Mouse (Mus musculus): ENCODE data around the gene Ctu2. TPM values are rescaled to one million over a fixed set of nuclear protein-coding genes. Genes with fewer than 3 reads are reported as not detected.

Ctu2 gene
- polyA plus RNA-seq, 1 experiment from 2014 or later: 68.1 TPM

DNA sequence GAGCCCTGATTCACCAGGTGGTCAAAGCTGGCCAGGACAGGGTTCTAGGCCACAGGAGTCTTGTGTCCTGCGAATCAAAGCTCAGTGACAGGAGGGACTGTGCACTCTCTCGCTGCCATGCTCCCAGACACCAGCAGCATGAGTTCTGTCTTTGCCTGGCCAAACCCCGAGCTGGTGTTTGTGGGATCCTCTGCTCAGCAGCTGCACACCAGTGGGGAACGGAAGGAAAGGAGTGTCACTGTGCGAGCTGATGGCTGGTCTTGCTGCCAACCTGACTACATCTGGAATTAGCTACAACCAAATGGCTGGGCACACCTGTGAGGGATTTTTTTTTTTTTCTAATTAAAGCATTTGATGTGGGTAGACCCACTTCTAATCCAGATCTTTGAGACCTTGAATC is 5.3 kb upstream of the Ctu2 start:
- peaks cover 15% of the 10 kb centered on the region for H3K4me1 ChIP-seq
- H3K9me3 ChIP-seq (replicated peaks): no peaks in the 10 kb centered on the region
- H3K27ac ChIP-seq: no peak overlapping the region
- no peaks in the 10 kb centered on the region for H3K27me3 ChIP-seq
- H3K4me2 ChIP-seq (replicated peaks): no peak overlapping the region
- WGBS: 83% methylated on average over 5 of the region's 5 CpGs
- H3K36me3 ChIP-seq: peaks cover 50% of the 10 kb centered on the region
- ATAC-seq (ENCODE audit: low FRiP score): no peak
- no peak overlapping the region for H3K9ac ChIP-seq
- no peak overlapping the region for H3K4me3 ChIP-seq

DNA sequence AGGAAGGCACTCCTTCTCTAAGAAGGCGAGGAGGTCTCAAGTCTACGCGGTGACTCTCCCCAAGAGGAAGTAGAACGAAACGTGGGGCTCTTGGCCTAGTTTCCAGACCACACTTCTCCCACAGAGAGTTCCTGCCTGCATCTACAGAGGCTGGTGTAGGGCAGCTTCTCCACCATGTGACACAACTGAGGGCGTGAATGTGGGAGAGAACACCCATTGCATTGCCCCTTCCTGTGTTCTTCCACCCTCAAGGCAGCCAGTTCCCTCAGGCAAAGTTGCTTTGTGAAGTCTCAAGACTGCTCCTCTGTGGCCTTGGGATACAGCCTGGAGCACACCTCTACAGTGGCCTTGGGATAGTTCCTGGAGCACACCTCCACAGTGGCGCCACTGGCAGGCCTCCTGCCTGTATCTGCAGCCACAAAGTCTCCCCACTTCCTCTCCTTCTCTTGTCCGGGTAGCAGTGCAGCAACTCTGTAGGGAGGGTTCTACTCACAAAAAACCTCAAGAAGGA is 2.0 kb upstream of the Ctu2 start:
- Histone ChIP-seq H3K27ac (no peak overlapping the region), H3K4me3 (no peak overlapping the region), H3K4me1 (peaks cover 25% of the 10 kb centered on the region), H3K4me2 (replicated peaks) (no peak overlapping the region), H3K9ac (no peak overlapping the region), H3K36me3 (peaks cover 36% of the 10 kb centered on the region), H3K27me3 (no peaks in the 10 kb centered on the region), H3K9me3 (replicated peaks) (no peaks in the 10 kb centered on the region)
- ATAC-seq (ENCODE audit: low FRiP score): no peak
- 89% methylated on average over 8 of the region's 8 CpGs for WGBS

DNA sequence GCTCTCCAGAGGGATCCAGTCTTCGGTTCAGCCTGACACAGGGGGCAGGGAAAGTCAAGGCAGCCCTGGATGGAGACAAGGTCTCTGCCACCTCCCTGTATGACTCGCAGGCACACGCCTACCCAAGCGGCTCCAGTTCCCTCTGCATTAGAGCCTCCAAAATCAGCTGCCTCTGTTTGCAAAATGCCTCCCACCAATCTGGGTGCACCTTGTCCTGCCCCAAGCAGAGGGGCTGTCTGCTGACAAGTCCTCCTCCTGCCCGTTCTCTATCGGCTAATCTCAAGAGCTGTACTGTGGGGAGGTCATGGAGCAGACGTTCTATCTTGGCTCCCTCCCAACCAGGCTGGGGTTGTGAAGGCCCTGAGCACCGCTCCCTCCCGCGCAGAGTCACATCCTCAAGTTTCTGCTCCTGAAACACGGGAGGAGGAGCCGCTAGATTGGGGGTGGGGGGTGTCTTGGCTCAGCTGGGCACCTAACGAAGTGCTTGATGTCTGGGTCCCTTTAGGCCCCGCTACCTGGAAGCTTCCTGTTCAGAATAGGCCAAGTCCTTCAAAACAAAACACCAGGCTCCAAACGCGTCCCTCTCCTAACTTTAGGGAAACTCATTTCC is 887 bp upstream of the Ctu2 start:
- 18% methylated on average over 16 of the region's 16 CpGs for WGBS
- H3K36me3 ChIP-seq: peaks cover 37% of the 10 kb centered on the region

DNA sequence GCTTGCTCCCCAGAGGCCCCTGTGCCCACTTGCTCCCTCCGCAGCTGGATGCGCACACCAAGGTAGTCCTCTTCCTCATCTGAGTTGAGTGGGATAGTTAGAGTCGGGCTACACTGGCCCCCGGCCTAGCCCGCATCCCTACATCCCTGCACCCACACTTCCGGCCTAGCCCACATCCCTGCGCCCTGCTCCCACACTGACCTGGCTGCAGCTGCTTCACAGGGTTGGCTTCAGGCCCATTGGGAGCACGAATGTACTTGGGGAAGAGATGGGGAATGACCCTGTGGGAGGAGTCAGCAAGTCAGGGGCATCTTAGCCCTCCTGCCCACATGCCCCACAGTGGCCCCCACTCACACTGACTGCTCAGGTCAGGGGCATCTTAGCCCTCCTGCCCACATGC is 6.5 kb downstream of the Ctu2 start:
- Histone ChIP-seq H3K27ac (no peak overlapping the region), H3K9ac (no peak overlapping the region), H3K9me3 (replicated peaks) (no peaks in the 10 kb centered on the region), H3K4me3 (no peak overlapping the region), H3K4me1 (no peaks in the 10 kb centered on the region), H3K27me3 (no peaks in the 10 kb centered on the region), H3K4me2 (replicated peaks) (no peak overlapping the region), H3K36me3 (peaks cover 76% of the 10 kb centered on the region)
- WGBS: 97% methylated on average over 8 of the region's 8 CpGs
- ATAC-seq (ENCODE audit: low FRiP score): no peak

More for the DNA sequence above, 887 bp upstream of the Ctu2 start:
- Histone ChIP-seq H3K27ac (peak overlapping the region; percentile 84; the same call in 1 of the 2 replicates), H3K27me3 (no peaks in the 10 kb centered on the region), H3K9me3 (replicated peaks) (no peaks in the 10 kb centered on the region), H3K4me3 (peak overlapping the region; percentile 99), H3K4me2 (replicated peaks) (peak overlapping the region; percentile 96), H3K9ac (peak overlapping the region; percentile 97), H3K4me1 (peaks cover 25% of the 10 kb centered on the region)
- peak; percentile 8; the same call in 1 of the 2 replicates for ATAC-seq (ENCODE audit: low FRiP score)

DNA sequence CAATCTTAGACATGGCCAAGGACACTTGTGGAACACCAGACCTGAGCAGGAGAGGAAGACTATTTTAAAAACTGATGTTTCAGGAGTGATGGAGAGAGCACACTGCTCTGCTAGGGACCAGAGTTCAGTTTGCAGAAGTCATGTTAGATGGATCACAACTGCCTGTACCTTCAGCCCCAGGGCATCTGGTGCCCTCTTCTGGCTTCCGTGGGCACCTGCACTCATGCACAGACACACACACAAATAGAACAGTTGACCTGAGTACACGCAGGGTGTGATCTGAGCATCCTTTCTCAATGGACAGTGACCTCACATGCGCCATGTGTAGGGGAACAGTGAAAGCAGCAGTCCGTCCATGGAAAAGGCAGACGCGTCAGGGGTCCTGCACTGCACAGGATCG is 7.9 kb downstream of the Ctu2 start:
- 97% methylated on average over 7 of the region's 7 CpGs for WGBS
- ATAC-seq (ENCODE audit: low FRiP score): no peak
- Histone ChIP-seq H3K9me3 (replicated peaks) (no peaks in the 10 kb centered on the region), H3K4me3 (no peak overlapping the region), H3K27me3 (no peaks in the 10 kb centered on the region), H3K9ac (no peak overlapping the region), H3K27ac (no peak overlapping the region), H3K4me1 (no peaks in the 10 kb centered on the region), H3K36me3 (peaks cover 63% of the 10 kb centered on the region), H3K4me2 (replicated peaks) (no peak overlapping the region)

DNA sequence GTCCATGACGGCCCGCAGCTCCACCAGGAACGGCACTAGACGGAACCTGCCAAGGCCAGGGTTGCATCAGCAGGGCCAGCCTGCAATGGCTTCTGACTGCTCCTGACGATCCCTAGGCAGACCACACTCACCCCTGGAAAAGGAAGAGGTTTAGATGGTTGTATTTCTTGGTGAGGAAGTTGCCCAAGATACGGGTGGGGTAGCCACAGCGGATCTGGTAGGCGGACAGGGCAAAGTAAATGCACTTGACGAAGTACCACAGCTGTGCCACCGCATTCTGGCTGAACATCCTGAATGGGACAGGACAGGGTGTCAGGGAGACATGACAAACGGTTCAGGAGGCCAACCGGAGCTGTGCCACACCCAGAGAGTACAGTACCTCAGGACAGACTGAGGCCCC is 8.9 kb downstream of the Ctu2 start:
- Histone ChIP-seq H3K27me3 (no peaks in the 10 kb centered on the region), H3K9me3 (replicated peaks) (no peaks in the 10 kb centered on the region), H3K9ac (no peak overlapping the region), H3K36me3 (peaks cover 54% of the 10 kb centered on the region), H3K4me3 (no peak overlapping the region), H3K4me2 (replicated peaks) (no peak overlapping the region), H3K4me1 (no peaks in the 10 kb centered on the region), H3K27ac (no peak overlapping the region)
- 88% methylated on average over 12 of the region's 12 CpGs for WGBS
- ATAC-seq (ENCODE audit: low FRiP score): no peak

DNA sequence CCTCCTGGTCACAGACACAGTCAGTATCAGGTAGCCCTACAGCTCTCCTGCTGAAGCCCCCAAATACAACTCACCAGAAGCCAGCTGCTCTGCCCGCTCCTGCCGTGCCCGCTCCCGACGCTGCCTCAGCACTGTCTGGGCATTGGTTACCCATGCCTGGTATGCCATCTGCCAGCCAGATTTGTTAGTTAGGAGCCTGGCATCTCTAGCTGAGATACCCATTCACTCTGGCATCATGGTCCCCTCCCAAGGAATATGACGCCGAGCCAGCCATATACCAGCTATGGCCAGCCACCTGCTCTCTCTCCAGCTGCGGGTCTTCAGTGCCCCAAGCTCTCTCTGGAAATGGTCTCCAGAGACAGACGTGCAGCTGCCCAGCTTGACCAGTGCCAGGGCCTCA is 12.4 kb downstream of the Ctu2 start:
- 94% methylated on average over 9 of the region's 9 CpGs for WGBS

DNA sequence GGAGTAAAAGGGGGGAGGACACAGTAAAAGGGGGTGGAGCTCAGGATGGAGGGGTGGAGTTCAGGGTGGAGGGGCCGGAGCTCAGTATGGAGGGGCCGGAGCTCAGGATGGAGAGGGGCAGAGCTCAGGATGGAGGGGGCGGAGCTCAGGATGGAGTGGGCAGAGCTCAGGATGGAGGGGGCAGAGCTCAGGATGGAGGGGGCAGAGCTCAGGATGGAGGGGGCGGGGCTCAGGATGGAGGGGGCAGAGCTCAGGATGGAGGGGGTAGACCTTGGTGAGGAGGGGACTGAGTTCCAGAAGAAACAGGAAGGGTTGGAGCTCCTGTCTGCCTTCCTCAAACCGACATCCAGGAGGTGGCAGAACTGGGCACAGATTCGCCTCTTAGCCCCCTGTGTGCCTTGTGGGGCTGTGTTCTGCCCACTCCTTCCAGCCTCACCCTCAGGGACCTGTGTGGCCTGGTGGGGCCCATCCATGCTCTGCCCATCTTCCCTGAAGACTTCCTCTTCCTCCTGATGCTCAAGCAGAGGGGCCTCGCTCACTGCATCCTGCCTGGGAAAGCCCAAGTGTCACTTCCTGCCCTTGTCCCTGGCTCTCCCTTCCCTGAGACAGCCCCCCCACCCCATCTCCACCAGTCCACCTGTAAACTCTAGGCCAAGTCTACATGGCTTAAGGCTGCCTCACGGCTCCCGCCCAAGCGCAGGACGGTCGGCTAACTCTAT is 21.2 kb downstream of the Ctu2 start:
- Histone ChIP-seq H3K4me3 (no peak overlapping the region), H3K9me3 (replicated peaks) (no peaks in the 10 kb centered on the region), H3K27me3 (no peaks in the 10 kb centered on the region), H3K4me2 (replicated peaks) (no peak overlapping the region), H3K9ac (no peak overlapping the region), H3K4me1 (no peaks in the 10 kb centered on the region), H3K27ac (no peak overlapping the region), H3K36me3 (no peaks in the 10 kb centered on the region)
- ATAC-seq (ENCODE audit: low FRiP score): no peak
- 89% methylated on average over 11 of the region's 12 CpGs for WGBS

More for the DNA sequence above, 12.4 kb downstream of the Ctu2 start:
- Histone ChIP-seq H3K36me3 (peaks cover 24% of the 10 kb centered on the region), H3K27me3 (no peaks in the 10 kb centered on the region), H3K9ac (no peak overlapping the region), H3K27ac (no peak overlapping the region), H3K4me1 (no peaks in the 10 kb centered on the region), H3K4me2 (replicated peaks) (no peak overlapping the region), H3K4me3 (no peak overlapping the region), H3K9me3 (replicated peaks) (no peaks in the 10 kb centered on the region)
- ATAC-seq (ENCODE audit: low FRiP score): no peak

DNA sequence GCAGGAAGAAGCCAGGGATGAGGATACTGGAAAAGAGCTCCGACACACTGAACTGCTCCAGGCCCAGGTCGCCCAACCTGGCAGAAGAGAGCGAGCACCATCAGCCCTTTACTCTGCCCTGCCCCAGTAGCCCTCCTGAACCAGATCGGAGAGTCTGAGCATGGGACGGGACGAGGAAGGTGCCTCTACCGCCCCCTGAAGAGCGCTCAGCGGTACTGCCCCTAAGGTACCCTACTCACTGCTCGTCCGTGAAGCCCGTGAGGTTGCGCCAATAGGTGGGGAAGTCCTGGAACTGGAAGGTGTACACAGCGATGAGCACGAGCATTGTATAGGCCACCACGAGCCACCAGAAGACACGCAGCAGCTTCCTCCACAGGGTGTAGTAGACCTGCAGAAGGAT is 22.0 kb downstream of the Ctu2 start:
- no peak for ATAC-seq (ENCODE audit: low FRiP score)
- WGBS: 73% methylated on average over 17 of the region's 17 CpGs

DNA sequence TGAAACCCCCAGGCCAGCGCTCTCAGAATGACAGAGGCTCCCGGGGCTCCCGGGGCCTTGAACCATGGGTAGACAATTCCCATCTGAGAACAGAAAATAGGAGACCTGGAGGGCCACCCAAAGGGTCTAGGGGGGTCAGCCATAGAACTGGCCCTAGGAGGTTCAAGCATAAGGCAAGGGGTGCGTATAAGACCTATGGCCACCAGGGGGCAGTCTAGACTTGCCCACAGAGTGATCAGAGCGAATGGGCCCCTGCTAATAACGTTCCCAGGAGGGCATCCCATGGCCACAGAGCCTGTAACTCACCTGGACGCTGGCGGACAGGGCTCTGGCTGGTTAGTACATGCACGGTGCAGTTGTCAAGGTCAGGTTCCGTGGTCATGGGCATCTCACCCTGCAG is 24.9 kb downstream of the Ctu2 start:
- 37% methylated on average over 10 of the region's 10 CpGs for WGBS
- Histone ChIP-seq H3K4me1 (no peaks in the 10 kb centered on the region), H3K9me3 (replicated peaks) (no peaks in the 10 kb centered on the region), H3K27ac (no peak overlapping the region), H3K36me3 (no peaks in the 10 kb centered on the region), H3K9ac (no peak overlapping the region), H3K4me3 (no peak overlapping the region), H3K4me2 (replicated peaks) (no peak overlapping the region), H3K27me3 (no peaks in the 10 kb centered on the region)
- ATAC-seq (ENCODE audit: low FRiP score): peak; percentile 63

More for the DNA sequence above, 22.0 kb downstream of the Ctu2 start:
- Histone ChIP-seq H3K27me3 (no peaks in the 10 kb centered on the region), H3K27ac (no peak overlapping the region), H3K9ac (no peak overlapping the region), H3K36me3 (no peaks in the 10 kb centered on the region), H3K4me3 (no peak overlapping the region), H3K4me1 (no peaks in the 10 kb centered on the region), H3K4me2 (replicated peaks) (no peak overlapping the region), H3K9me3 (replicated peaks) (no peaks in the 10 kb centered on the region)

DNA sequence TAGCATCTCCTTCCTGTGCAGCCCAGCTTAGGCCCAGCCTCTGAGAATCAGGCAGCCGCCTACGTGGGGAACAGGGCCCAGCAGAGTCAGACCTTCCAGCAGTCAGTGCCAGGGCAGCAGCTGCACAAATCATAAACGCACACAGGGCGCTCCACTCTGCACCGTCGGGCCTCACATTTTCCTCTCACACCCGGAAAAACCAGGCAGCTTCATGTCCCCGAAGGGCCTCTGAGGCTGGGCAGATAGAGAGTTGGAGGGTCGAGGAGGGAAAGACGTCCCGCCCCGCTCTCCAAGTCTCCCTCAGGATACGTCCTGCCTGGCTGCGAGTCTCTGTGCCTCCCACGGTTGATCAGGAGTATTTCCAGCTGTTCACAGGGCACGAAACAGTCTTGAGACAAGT is 35.6 kb downstream of the Ctu2 start:
- Histone ChIP-seq H3K9ac (no peak overlapping the region), H3K4me3 (no peak overlapping the region), H3K36me3 (no peaks in the 10 kb centered on the region), H3K27ac (no peak overlapping the region), H3K9me3 (replicated peaks) (no peaks in the 10 kb centered on the region), H3K4me2 (replicated peaks) (no peak overlapping the region), H3K27me3 (no peaks in the 10 kb centered on the region), H3K4me1 (0 out of 2 replicates have a peak, but pooled peaks cover 4% of the 10 kb centered on the region)
- 72% methylated on average over 16 of the region's 16 CpGs for WGBS
- ATAC-seq (ENCODE audit: low FRiP score): no peak

DNA sequence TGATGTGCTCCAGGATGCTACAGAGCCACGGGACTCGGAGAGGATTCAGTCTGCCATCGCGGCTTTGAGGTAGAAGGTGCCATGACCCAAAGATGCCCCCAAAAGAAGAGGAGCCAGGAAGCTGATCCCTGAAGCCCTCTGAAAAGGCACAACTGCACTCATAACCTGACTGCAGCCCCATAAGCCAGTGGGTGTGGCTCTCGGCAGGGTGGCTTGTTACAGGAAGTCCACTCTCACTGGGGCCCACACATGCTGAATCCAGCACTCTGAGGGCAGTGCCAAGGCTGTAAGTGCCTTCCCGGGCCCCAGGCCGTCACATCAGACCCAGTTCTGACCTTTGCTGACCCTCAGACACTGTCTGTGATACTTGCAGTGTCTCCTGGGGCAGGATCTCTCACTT is 36.4 kb downstream of the Ctu2 start:
- Histone ChIP-seq H3K27me3 (no peaks in the 10 kb centered on the region), H3K36me3 (no peaks in the 10 kb centered on the region), H3K27ac (no peak overlapping the region), H3K9me3 (replicated peaks) (no peaks in the 10 kb centered on the region), H3K4me1 (peaks cover 7% of the 10 kb centered on the region), H3K4me2 (replicated peaks) (no peak overlapping the region), H3K4me3 (no peak overlapping the region), H3K9ac (0 out of 2 replicates have a peak overlapping the region, but pooled peaks have one; percentile 13)
- 77% methylated on average over 7 of the region's 7 CpGs for WGBS
- ATAC-seq (ENCODE audit: low FRiP score): no peak

DNA sequence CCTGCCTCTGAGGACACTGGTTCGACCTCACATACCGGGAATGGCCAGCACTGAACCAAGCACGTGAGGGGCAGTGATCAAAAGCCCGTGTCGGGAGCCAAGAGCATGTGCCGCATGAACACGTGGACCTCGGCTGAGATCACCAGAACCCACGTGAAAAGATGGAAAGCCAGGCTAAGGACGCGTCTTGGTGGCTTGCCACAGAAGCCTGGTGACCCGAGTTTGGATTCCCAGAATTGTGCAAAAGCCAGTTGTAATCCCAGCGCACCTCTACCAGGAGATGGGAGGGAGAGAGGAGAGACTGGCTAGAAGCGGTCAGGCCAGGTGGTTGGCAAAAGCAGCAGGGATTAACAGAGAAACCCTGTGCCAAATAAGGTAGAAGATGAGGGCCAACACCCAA is 39.8 kb downstream of the Ctu2 start:
- H3K36me3 ChIP-seq: no peaks in the 10 kb centered on the region
- WGBS: 94% methylated on average over 14 of the region's 14 CpGs
- no peaks in the 10 kb centered on the region for H3K27me3 ChIP-seq
- peaks cover 23% of the 10 kb centered on the region for H3K4me1 ChIP-seq
- no peak overlapping the region for H3K4me3 ChIP-seq
- H3K9me3 ChIP-seq (replicated peaks): no peaks in the 10 kb centered on the region
- H3K4me2 ChIP-seq (replicated peaks): no peak overlapping the region
- ATAC-seq (ENCODE audit: low FRiP score): no peak
- H3K9ac ChIP-seq: no peak overlapping the region
- no peak overlapping the region for H3K27ac ChIP-seq

Measured in hindbrain, embryonic 12.5 days (tissue).